8 mouse cellular contexts compared by ENCODE assay signal in the genomic region with DNA sequence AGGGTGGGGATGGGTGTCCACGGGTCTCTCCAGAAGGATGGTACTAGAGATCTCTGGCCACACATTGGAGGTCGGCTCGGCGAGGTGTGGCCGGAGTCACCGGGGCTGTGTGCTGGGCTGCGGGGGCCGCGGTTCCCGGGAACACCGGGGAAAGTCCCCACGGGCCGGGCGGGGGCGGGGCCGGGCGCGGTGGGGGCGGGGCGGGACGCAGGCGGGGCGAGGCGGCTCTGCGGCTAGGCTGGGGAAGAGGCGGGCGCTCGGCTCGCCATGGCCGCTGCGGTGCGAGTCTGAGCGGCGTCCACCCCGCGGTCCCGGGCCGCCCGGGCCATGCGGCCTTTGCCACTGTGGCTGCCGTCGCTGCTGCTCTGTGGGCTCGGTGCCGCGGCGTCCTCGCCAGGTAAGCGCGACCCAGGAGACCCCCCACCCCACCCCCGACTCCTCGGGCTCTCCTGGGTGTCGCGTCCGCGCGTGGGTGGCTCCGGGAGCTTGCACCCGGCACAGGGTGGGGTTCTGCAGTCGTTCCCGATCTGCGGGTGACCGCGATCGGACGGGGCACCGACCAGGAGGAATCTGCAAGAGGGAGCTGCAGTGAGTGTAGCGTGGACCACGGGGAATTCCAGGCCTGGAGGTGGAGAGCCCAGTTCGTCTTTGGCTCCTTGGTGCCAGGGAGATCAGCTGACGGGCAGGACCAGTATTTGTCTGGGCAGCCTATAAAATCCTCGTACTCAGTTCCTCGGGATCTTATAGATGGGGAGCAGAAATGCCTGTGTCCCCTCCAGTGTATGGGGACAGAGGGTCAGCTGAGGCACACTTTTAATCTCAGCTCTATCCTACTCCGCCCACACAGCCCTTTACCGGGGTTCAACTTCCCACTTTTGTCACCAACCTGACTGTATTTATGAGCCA. TPM values are rescaled to one million over a fixed set of nuclear protein-coding genes. Genes with fewer than 3 reads are reported as not detected.
DNase-seq lines count a peak whose midpoint lies in the region; ATAC-seq and TF ChIP-seq lines count a peak whose summit lies in the region.

A gene (plus strand): TSS at position 237 of the 906 bp plus-strand sequence.

- H3K4me3 ChIP-seq in bone marrow macrophage, adult 2 months (ENCODE audit: insufficient read depth, low read length): peak within 1 kb of the TSS; percentile 78
- peak within 1 kb of the TSS; percentile 99 for H3K4me3 ChIP-seq in heart, embryonic 16.5 days (ENCODE audit: low read length)
- peak within 1 kb of the TSS; percentile 78 for H3K4me3 ChIP-seq in lung, adult 2 months (replicated peaks; ENCODE audit: extremely low read depth, low read depth, low read length)
- peak within 1 kb of the TSS; percentile 94 for H3K4me3 ChIP-seq in neural tube, embryonic 15.5 days (replicated peaks)
- H3K4me3 ChIP-seq in thymus, adult 2 months (ENCODE audit: control insufficient read depth, insufficient read depth, low read length): peak within 1 kb of the TSS; percentile 90

- peak; percentile 75 for DNase-seq in CD4-positive, CD25-positive, alpha-beta regulatory T cell, adult 2 months (ENCODE audit: low read depth, low spot score)
- peak; percentile 65 to 86 for DNase-seq in kidney, postnatal 36 days
- DNase-seq in lung, adult 2 months: peak; percentile 73
- peak; percentile 63 for DNase-seq in thymus, adult 2 months

- H3K27ac ChIP-seq in bone marrow macrophage, adult 2 months (ENCODE audit: insufficient read depth, low read depth, low read length): peak within 1 kb of the TSS; percentile 94
- peak within 1 kb of the TSS; percentile 97 for H3K27ac ChIP-seq in heart, embryonic 16.5 days (ENCODE audit: low read length)
- H3K27ac ChIP-seq in neural tube, embryonic 15.5 days (replicated peaks): peak within 1 kb of the TSS; percentile 72
- peak within 1 kb of the TSS; percentile 100 for H3K27ac ChIP-seq in thymus, adult 2 months (ENCODE audit: control insufficient read depth, insufficient read depth, low read length)

- H3K9me3 ChIP-seq in heart, embryonic 16.5 days (replicated peaks; ENCODE audit: control insufficient read depth, low read length): no peaks in the 10 kb centered on the region
- no peaks in the 10 kb centered on the region for H3K9me3 ChIP-seq in neural tube, embryonic 15.5 days (replicated peaks)

- peaks cover 2% of the 10 kb centered on the region; the same call in 1 of the 2 replicates for H3K36me3 ChIP-seq in heart, embryonic 16.5 days (ENCODE audit: control insufficient read depth, insufficient read depth)
- H3K36me3 ChIP-seq in neural tube, embryonic 15.5 days: no peaks in the 10 kb centered on the region
- H3K36me3 ChIP-seq in thymus, adult 2 months (ENCODE audit: control insufficient read depth, insufficient read depth, low read length): no peaks in the 10 kb centered on the region

- TF ChIP-seq CTCF in bone marrow macrophage, adult 2 months (IDR thresholded peaks at IDR 0.05; ENCODE audit: low read depth, low read length): no peak
- TF ChIP-seq CTCF in lung, adult 2 months (IDR thresholded peaks at IDR 0.05; ENCODE audit: insufficient read depth, low read length): no peak
- no peak for TF ChIP-seq CTCF in thymus, adult 2 months (IDR thresholded peaks at IDR 0.05; ENCODE audit: borderline replicate concordance, control insufficient read depth, extremely low read depth, insufficient read depth, low read length, poor library complexity)

- peak; percentile 77 for ATAC-seq in erythroid progenitor cell, adult 5-6 weeks (replicated peaks; ENCODE audit: low FRiP score, poor library complexity, severe bottlenecking)
- ATAC-seq in heart, embryonic 16.5 days (replicated peaks; ENCODE audit: extremely low read depth, insufficient read depth, low FRiP score): peak; percentile 84
- peak; percentile 89 for ATAC-seq in neural tube, embryonic 15.5 days (ENCODE audit: low FRiP score)

- no peaks in the 10 kb centered on the region for H3K27me3 ChIP-seq in heart, embryonic 16.5 days (ENCODE audit: control insufficient read depth, insufficient read depth, low read length)
- 0 out of 2 replicates have a peak, but pooled peaks cover 2% of the 10 kb centered on the region for H3K27me3 ChIP-seq in neural tube, embryonic 15.5 days (replicated peaks)
- H3K27me3 ChIP-seq in thymus, adult 2 months (ENCODE audit: control insufficient read depth, insufficient read depth, low read length): no peaks in the 10 kb centered on the region

- TF ChIP-seq POLR2A in bone marrow macrophage, adult 2 months (IDR thresholded peaks at IDR 0.05; ENCODE audit: borderline replicate concordance, low read depth, low read length): 0 out of 2 replicates have a peak, but pooled peaks have one; percentile 59
- TF ChIP-seq POLR2A in lung, adult 2 months (IDR thresholded peaks at IDR 0.05; ENCODE audit: borderline replicate concordance, extremely low read depth, low read depth, low read length): no peak; the same call in 1 of the 2 replicates
- TF ChIP-seq POLR2A in thymus, adult 2 months (IDR thresholded peaks at IDR 0.05; ENCODE audit: control insufficient read depth, extremely low read depth, insufficient read depth, low read length, poor library complexity): 0 out of 2 replicates have a peak, but pooled peaks have one; percentile 25

- peaks cover 27% of the 10 kb centered on the region for H3K4me1 ChIP-seq in bone marrow macrophage, adult 2 months (ENCODE audit: control insufficient read depth, insufficient read depth, low read length)
- H3K4me1 ChIP-seq in heart, embryonic 16.5 days (ENCODE audit: control insufficient read depth, insufficient read depth, low read length): peaks cover 54% of the 10 kb centered on the region
- peaks cover 23% of the 10 kb centered on the region for H3K4me1 ChIP-seq in lung, adult 2 months (ENCODE audit: control insufficient read depth, insufficient read depth, low read length)
- peaks cover 42% of the 10 kb centered on the region for H3K4me1 ChIP-seq in neural tube, embryonic 15.5 days
- peaks cover 35% of the 10 kb centered on the region for H3K4me1 ChIP-seq in thymus, adult 2 months (replicated peaks; ENCODE audit: control insufficient read depth, insufficient read depth, low read length)

- peak within 1 kb of the TSS; percentile 81 for H3K4me2 ChIP-seq in heart, embryonic 16.5 days (ENCODE audit: low read depth, low read length)
- peak within 1 kb of the TSS; percentile 77 for H3K4me2 ChIP-seq in neural tube, embryonic 15.5 days

- under 1% methylated on average over 70 of the region's 74 CpGs for WGBS in heart, embryonic 16.5 days
- WGBS in lung, adult 2 months: 1% methylated on average over 67 of the region's 74 CpGs
- WGBS in neural tube, embryonic 15.5 days: under 1% methylated on average over 74 of the region's 74 CpGs
- under 1% methylated on average over 72 of the region's 74 CpGs for WGBS in thymus, adult 2 months

- peak within 1 kb of the TSS; percentile 100 for H3K9ac ChIP-seq in heart, embryonic 16.5 days (ENCODE audit: low read length)
- peak within 1 kb of the TSS; percentile 92 for H3K9ac ChIP-seq in neural tube, embryonic 15.5 days (replicated peaks)

RNA-seq across cellular contexts. Expression of the gene that starts here (rescaled TPM):
- 193 and 222 TPM in 2 replicates for polyA plus RNA-seq in bone marrow macrophage, adult 2 months (2012; ENCODE audit: insufficient read depth, insufficient read length, missing spikeins)
- total RNA-seq in erythroid progenitor cell, adult 5-6 weeks (2015; ENCODE audit: low replicate concordance): 5.4 and 6.1 TPM in 2 replicates
- total RNA-seq in erythroid progenitor cell, adult 5-6 weeks (2017; ENCODE audit: low replicate concordance): 2.3 and 5.8 TPM in 2 replicates
- polyA plus RNA-seq in heart, embryonic 16.5 days (2015; fragmentation: Nextera tagmentation; extraction: Ambion mirVana): 134 and 141 TPM in 2 replicates
- polyA plus RNA-seq in lung, adult 2 months (2012; rRNA removed): 32.4 and 37.9 TPM in 2 replicates
- 106 and 112 TPM in 2 replicates for polyA plus RNA-seq in neural tube, embryonic 15.5 days (2015; fragmentation: Nextera tagmentation; extraction: Ambion mirVana)
- 33.4 and 34.4 TPM in 2 replicates for polyA plus RNA-seq in thymus, adult 2 months (2012; rRNA removed)

Comparison
In these comparisons a context has a peak if more than half of its experiments do, and no peak if none do; other contexts are left out.
1. Peak in every context shown above with its lines: DNase-seq, ATAC-seq, H3K4me3 ChIP-seq and H3K27ac ChIP-seq.